Mouse (Mus musculus) brain, embryonic 14.5 days (tissue): Measurements from ENCODE around the gene Rft1. TPM values are rescaled to one million over a fixed set of nuclear protein-coding genes. Genes with fewer than 3 reads are reported as not detected.

ENCODE experiments used
- DNase-seq: peaks from one replicate; pipeline ENCODE4 v3.0.0-alpha.2; 2011; ENCODE audit warnings: low read depth
- CTCF ChIP-seq: fragments of 200-500 bp; IDR thresholded peaks from 2 replicates; pipeline ENCODE4 v1.5.1; 2012; ENCODE audit warnings: inconsistent platforms, mild to moderate bottlenecking, moderate library complexity, borderline replicate concordance; ENCODE audit not compliant: insufficient read depth, insufficient read length; ENCODE audit errors: extremely low read depth
- POLR2A ChIP-seq: fragments of 200-500 bp; IDR thresholded peaks from 2 replicates; pipeline ENCODE4 v1.6.1; 2012; ENCODE audit warnings: mild to moderate bottlenecking, inconsistent platforms, borderline replicate concordance; ENCODE audit not compliant: poor library complexity, insufficient read depth, insufficient read length, severe bottlenecking; ENCODE audit errors: extremely low read depth
- polyA plus RNA-seq: library from polyadenylated mRNA; depleted of rRNA; stranded (reverse); fragments of >200 nt; gene quantifications from 2 replicates; pipeline ENCODE4 v1.2.3, GENCODE M21; 2012

Rft1 gene
- polyA plus RNA-seq, 1 experiment: 10.7 TPM

DNA sequence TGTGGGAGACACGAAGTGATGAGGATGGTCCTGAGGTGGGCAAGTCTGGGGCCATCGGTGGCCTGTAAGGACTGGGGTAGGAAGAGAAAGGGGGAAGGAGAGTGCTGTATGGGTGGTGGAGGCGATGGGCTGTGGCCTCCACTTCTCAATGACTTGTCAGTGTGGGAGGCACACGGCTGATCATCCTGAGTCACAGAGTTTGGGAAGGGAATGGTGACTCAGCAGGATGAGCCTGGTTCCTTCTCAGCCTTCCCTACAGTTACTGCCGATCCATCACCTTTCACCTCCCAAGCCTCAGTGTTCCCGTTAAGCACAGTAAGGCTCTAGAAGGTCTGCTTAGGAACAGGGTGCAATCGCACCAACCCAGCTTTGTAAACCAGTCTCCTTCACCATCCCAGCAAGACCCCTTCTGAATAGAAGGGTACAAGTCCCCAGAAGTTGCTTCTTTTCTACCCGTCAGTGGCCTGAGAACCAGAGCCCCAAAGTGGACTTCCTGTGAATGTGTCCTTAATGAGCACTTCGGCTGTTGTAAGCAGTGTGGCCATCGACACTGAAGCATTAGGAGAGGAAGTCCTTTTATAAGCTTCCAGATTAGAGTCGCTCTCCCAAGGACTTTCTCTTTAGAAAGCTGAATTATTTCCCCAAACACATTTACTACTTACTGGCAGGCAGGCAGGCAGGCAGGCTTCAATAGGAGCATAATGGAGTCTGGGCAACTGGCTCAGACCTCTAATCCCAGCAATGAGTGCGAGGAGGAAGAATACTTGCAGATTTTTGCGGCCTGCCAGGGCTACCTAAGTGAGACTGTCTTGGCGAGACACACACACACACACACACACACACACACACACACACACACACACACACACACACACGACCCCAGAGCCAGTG is 17.2 kb downstream of the Rft1 start:
- TF ChIP-seq CTCF (no peak), POLR2A (no peak)
- DNase-seq: peak; percentile 1

DNA sequence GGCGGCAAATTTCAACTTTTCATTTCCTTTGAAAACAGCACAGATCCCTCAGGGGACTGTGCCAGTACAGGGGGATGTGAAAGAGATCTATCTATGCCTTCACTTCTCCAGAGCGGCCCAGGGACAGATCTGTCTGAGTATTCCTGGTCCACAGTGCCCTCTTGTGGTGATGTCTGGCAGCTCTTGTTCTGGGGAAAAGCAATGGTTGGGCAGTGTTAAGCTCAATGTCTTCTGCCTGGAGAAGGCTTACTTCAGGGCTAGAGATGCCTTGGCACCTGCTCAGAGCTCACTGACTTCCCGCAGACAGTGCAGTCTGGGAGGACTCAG is 17.8 kb downstream of the Rft1 start:
- peak; percentile 94 for DNase-seq
- TF ChIP-seq POLR2A (no peak), CTCF (peak; percentile 95)

DNA sequence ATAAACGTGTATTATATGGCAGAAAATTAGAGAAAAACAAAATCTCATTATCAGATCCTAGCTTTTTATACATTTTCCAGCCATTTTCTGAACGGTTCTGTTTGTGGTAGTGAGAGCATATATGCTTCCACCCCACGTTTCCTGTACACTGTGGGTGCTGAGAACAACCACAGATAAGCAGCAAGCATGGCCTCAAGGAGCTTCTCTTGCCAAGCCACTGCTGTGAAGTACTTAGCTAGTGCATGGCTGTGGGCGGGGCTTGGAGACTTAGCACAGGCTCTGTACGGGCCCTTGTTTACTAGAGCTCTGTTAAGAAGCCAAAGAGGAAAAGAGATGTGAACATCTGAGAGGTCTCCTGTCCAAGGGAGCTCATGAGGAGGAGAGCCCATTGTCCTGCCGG is 20.8 kb downstream of the Rft1 start:
- TF ChIP-seq POLR2A (no peak), CTCF (no peak)

DNA sequence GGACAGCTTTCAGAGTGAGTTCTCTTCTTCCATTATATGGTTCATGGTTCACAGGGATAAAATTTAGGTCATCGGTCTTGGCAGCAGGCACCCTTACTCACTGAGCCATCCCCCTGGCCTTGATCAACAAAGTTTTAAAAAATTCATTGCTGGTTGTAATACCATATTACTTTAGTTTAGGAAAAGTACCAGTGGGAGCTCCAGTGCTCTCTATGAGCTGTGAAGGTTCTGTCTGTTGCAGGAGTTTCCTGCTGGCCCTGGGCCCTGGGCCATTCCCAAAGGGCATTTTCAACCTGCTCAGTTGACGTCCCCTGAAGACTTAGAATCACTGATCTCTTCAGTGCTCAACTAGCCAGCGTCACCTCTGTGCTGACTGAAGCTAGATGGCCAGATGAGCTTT is 28.0 kb downstream of the Rft1 start:
- no peak for DNase-seq
- TF ChIP-seq CTCF: no peak
- no peak for TF ChIP-seq POLR2A

More for the DNA sequence above, 20.8 kb downstream of the Rft1 start:
- DNase-seq: peak; percentile 11

GRCm38 (mm10) chr14:30690685-30691084 is 36.5 kb downstream of the Rft1 start:
- no peak for TF ChIP-seq POLR2A
- no peak for TF ChIP-seq CTCF
- DNase-seq: no peak

- TF ChIP-seq CTCF (no peak), POLR2A (no peak)
- no peak for DNase-seq
Measured at GRCm38 (mm10) chr14:30692439-30692838, 38.3 kb downstream of the Rft1 start.

- no peak for DNase-seq
- no peak for TF ChIP-seq POLR2A
- no peak for TF ChIP-seq CTCF
Measured at GRCm38 (mm10) chr14:30694786-30695185, 40.6 kb downstream of the Rft1 start.

DNA sequence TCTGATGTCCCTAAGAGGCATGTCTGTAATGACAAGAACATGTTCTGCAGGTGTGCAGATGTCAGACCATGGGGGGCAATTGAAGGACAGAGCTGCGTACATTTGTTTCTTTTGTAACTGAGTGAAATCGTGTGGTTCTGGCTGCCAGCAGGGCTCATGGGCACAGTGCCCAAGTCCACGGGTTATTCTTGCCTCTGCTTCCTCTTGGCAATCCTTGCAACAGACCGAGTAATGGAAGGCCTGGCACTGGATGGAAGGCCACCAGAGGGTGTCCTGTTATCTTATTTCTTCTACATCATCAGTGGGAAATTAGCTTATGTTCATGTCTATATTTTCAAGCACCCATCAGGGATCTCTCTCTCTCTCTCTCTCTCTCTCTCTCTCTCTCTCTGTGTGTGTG is 41.4 kb downstream of the Rft1 start:
- DNase-seq: peak; percentile 77
- no peak for TF ChIP-seq POLR2A
- TF ChIP-seq CTCF: peak; percentile 6; the same call in 1 of the 2 replicates

GRCm38 (mm10) chr14:30697407-30698052 is 43.4 kb downstream of the Rft1 start:
- DNase-seq: peak; percentile 75
- no peak for TF ChIP-seq POLR2A
- no peak for TF ChIP-seq CTCF

DNA sequence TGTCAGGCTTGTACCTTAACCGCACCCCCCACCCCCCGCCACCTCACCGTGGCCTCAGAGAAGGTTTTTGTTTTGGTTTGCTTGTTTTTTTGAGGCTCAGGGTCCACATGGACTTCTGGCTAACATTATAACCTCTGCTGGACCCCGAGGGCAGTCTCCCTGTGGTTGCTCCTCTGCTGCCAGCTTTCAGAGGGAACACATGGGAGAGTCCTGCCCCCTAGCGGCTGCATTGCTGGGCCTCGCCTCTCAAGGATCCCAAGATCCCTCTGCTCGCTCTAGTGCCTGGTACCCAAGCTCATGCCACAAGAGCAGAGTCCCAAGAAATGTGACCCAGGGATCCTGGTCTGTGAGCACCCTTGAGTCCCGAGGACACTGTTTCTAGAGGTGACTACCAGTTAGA is 45.5 kb downstream of the Rft1 start:
- TF ChIP-seq POLR2A (no peak), CTCF (peak; percentile 78)

GRCm38 (mm10) chr14:30702512-30702911 is 48.4 kb downstream of the Rft1 start:
- TF ChIP-seq CTCF (no peak), POLR2A (no peak)
- no peak for DNase-seq

More for the DNA sequence above, 45.5 kb downstream of the Rft1 start:
- DNase-seq: peak; percentile 53
